Mouse (Mus musculus) lung, embryonic 14.5 days (tissue): ENCODE results near the gene Adpgk. TPM values are rescaled to one million over a fixed set of nuclear protein-coding genes. Genes with fewer than 3 reads are reported as not detected.
A peak's percentile ranks its signal among the peaks of the same experiment; 100 is the strongest.

Experiments
- ATAC-seq: fragments of 200-750 bp; cut with Nextera tagmentation; 2 replicates; pipeline ENCODE4 v1.8.0; 2017; ENCODE audit warnings: mild to moderate bottlenecking, moderate TSS enrichment, moderate library complexity; ENCODE audit not compliant: insufficient read depth
- DNase-seq: peaks from one replicate; pipeline ENCODE4 v3.0.0-alpha.2; 2015
- H3K27ac ChIP-seq: fragments of 300-500 bp; sonication (generic); 2 replicates; pipeline ENCODE4 v1.5.1; 2014; ENCODE audit warnings: low read depth, mild to moderate bottlenecking, moderate library complexity
- H3K27me3 ChIP-seq: fragments of 300-500 bp; sonication (generic); 2 replicates; pipeline ENCODE4 v1.6.1; 2014; ENCODE audit warnings: low read length, control low read depth; ENCODE audit not compliant: insufficient read depth
- H3K36me3 ChIP-seq: fragments of 300-500 bp; sonication (generic); 2 replicates; pipeline ENCODE4 v1.6.1; 2014; ENCODE audit warnings: control low read depth; ENCODE audit not compliant: insufficient read depth
- H3K4me1 ChIP-seq: fragments of 300-500 bp; sonication (generic); 2 replicates; pipeline ENCODE4 v1.6.1; 2014; ENCODE audit warnings: antibody characterized with exemption, control low read depth; ENCODE audit not compliant: insufficient read depth
- H3K4me2 ChIP-seq: fragments of 300-500 bp; sonication (generic); 2 replicates; pipeline ENCODE4 v1.6.1; 2014; ENCODE audit warnings: mild to moderate bottlenecking
- H3K4me3 ChIP-seq: fragments of 300-500 bp; sonication (generic); 2 replicates; pipeline ENCODE4 v1.5.1; 2014; ENCODE audit warnings: low read depth, low read length
- H3K9ac ChIP-seq: fragments of 300-500 bp; sonication (generic); 2 replicates; pipeline ENCODE4 v1.6.1; 2014
- H3K9me3 ChIP-seq: fragments of 300-500 bp; sonication (generic); 2 replicates; pipeline ENCODE4 v1.6.1; 2016; ENCODE audit warnings: low read depth, low read length, control low read depth
- CTCF ChIP-seq: IDR thresholded peaks from 2 replicates; pipeline ENCODE4 v1.5.1; 2016; ENCODE audit warnings: antibody characterized with exemption, low read depth
- WGBS: fragments of 180-500 bp; shearing (Covaris S2); extraction: QIAGEN DNeasy Blood & Tissue Kit; methylation state at CpG from one replicate; pipeline ENCODE4 v1.1.7; 2014; 5-methylcytosine and 5-hydroxymethylcytosine counted together
- polyA plus RNA-seq: library from polyadenylated mRNA; unstranded; fragments of >200 nt; fragmentation: Nextera tagmentation; extraction: Ambion mirVana; gene quantifications from 2 replicates; pipeline ENCODE4 v1.2.1, GENCODE M21; 2014

Gene Adpgk
- polyA plus RNA-seq, result 56.8 and 57.0 TPM in 2 replicates

- Histone ChIP-seq H3K4me1 (peaks cover 8% of the 10 kb centered on the region; the same call in 1 of the 2 replicates), H3K9ac (peak within 1 kb of the TSS; percentile 77), H3K27ac (peak within 1 kb of the TSS; percentile 91), H3K9me3 (no peaks in the 10 kb centered on the region), H3K4me3 (peak within 1 kb of the TSS; percentile 81), H3K27me3 (no peaks in the 10 kb centered on the region), H3K4me2 (peak within 1 kb of the TSS; percentile 70), H3K36me3 (no peaks in the 10 kb centered on the region)
- peak; percentile 74 for TF ChIP-seq CTCF
- ATAC-seq, result peak; percentile 97
- WGBS, result under 1% methylated on average over 58 of the region's 58 CpGs
- peak; percentile 100 for DNase-seq
These were observed at the start of gene Adpgk for GRCm38 (mm10) chr9:59290957-59291687. Gene Adpgk, plus strand, starts transcription at chr9:59291558.

GRCm38 (mm10) chr9:59245181-59245580 is 46.2 kb upstream of the Adpgk start:
- DNase-seq (no peak), ATAC-seq (no peak)
- no peaks in the 10 kb centered on the region for H3K36me3 ChIP-seq
- no peaks in the 10 kb centered on the region for H3K27me3 ChIP-seq
- H3K27ac ChIP-seq, result no peak overlapping the region
- H3K4me3 ChIP-seq, result no peak overlapping the region
- no peaks in the 10 kb centered on the region for H3K9me3 ChIP-seq
- no peaks in the 10 kb centered on the region for H3K4me1 ChIP-seq
- no peak for TF ChIP-seq CTCF
- no peak overlapping the region for H3K9ac ChIP-seq
- 38% methylated on average over 7 of the region's 7 CpGs for WGBS
- H3K4me2 ChIP-seq, result no peak overlapping the region

GRCm38 (mm10) chr9:59246456-59247029 is 44.8 kb upstream of the Adpgk start:
- Histone ChIP-seq H3K4me2 (no peak overlapping the region), H3K4me3 (no peak overlapping the region), H3K9me3 (no peaks in the 10 kb centered on the region), H3K36me3 (no peaks in the 10 kb centered on the region), H3K27ac (no peak overlapping the region), H3K27me3 (no peaks in the 10 kb centered on the region), H3K4me1 (no peaks in the 10 kb centered on the region), H3K9ac (no peak overlapping the region)
- ATAC-seq (no peak), DNase-seq (no peak)
- 34% methylated on average over 6 of the region's 6 CpGs for WGBS
- TF ChIP-seq CTCF, result no peak

GRCm38 (mm10) chr9:59249359-59249758 is 42.0 kb upstream of the Adpgk start:
- TF ChIP-seq CTCF, result peak; percentile 37
- H3K27me3 ChIP-seq, result no peaks in the 10 kb centered on the region
- no peak overlapping the region for H3K27ac ChIP-seq
- H3K4me2 ChIP-seq, result no peak overlapping the region
- H3K4me3 ChIP-seq, result no peak overlapping the region
- no peaks in the 10 kb centered on the region for H3K36me3 ChIP-seq
- H3K4me1 ChIP-seq, result no peaks in the 10 kb centered on the region
- DNase-seq (peak; percentile 80), ATAC-seq (no peak)
- H3K9ac ChIP-seq, result no peak overlapping the region
- WGBS, result 59% methylated on average over 3 of the region's 3 CpGs
- H3K9me3 ChIP-seq, result no peaks in the 10 kb centered on the region

- H3K36me3 ChIP-seq, result no peaks in the 10 kb centered on the region
- no peak overlapping the region for H3K4me3 ChIP-seq
- H3K27me3 ChIP-seq, result no peaks in the 10 kb centered on the region
- DNase-seq (peak; percentile 33), ATAC-seq (no peak)
- H3K4me1 ChIP-seq, result no peaks in the 10 kb centered on the region
- no peaks in the 10 kb centered on the region for H3K9me3 ChIP-seq
- no peak overlapping the region for H3K4me2 ChIP-seq
- H3K9ac ChIP-seq, result no peak overlapping the region
- TF ChIP-seq CTCF, result peak; percentile 32
- 64% methylated on average over 3 of the region's 3 CpGs for WGBS
- no peak overlapping the region for H3K27ac ChIP-seq
These were observed 41.1 kb upstream of the Adpgk start for GRCm38 (mm10) chr9:59250272-59250671.

- no peak for DNase-seq
- no peak for ATAC-seq
- Histone ChIP-seq H3K27ac (no peak overlapping the region), H3K9ac (no peak overlapping the region), H3K9me3 (no peaks in the 10 kb centered on the region), H3K36me3 (no peaks in the 10 kb centered on the region), H3K4me3 (no peak overlapping the region), H3K4me1 (no peaks in the 10 kb centered on the region), H3K27me3 (no peaks in the 10 kb centered on the region), H3K4me2 (no peak overlapping the region)
- 50% methylated on average over 5 of the region's 5 CpGs for WGBS
- TF ChIP-seq CTCF, result no peak
These were observed 36.5 kb upstream of the Adpgk start for GRCm38 (mm10) chr9:59254716-59255421.
